Mouse (Mus musculus) urinary bladder, adult 2 months (tissue): Measurements from ENCODE around the gene Rpa2. TPM values are rescaled to one million over a fixed set of nuclear protein-coding genes. Genes with fewer than 3 reads are reported as not detected.
A peak's percentile ranks its signal among the peaks of the same experiment; 100 is the strongest.

ENCODE experiments used
- DNase-seq: peaks from one replicate; pipeline ENCODE4 v3.0.0; 2022; ENCODE audit warnings: low spot score
- polyA plus RNA-seq: library from polyadenylated mRNA; depleted of rRNA; stranded (reverse); fragments of >200 nt; gene quantifications from 2 replicates; pipeline ENCODE4 v1.2.3, GENCODE M21; 2012; rRNA removed

The Rpa2 gene
- polyA plus RNA-seq, 1 experiment, result 16.8 TPM

GRCm38 (mm10) chr4:132803876-132804275 is 35.7 kb downstream of the Rpa2 start:
- DNase-seq, result no peak

DNA sequence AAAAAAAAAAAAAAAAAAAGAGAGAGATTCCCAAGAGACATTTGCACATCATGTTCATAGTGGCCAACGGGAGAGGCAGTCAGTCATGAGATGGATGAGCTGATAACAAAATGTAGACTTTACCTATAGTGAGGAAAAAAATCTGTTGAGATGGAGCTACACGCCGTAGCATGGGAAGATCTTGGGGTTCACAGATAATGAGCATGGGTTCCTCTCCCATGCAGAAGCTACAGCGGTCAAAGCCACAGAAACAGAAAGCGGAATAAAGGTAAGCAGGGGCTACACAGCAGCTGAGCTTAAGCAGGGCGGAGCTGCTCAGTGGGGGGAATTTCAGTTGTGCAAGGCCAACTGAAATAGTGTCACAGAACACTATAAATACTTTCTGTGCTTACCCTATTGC is 36.2 kb downstream of the Rpa2 start:
- DNase-seq, result no peak

- no peak for DNase-seq
Measured at GRCm38 (mm10) chr4:132805146-132805545, 37.0 kb downstream of the Rpa2 start.

GRCm38 (mm10) chr4:132805599-132806197 is 37.6 kb downstream of the Rpa2 start:
- DNase-seq, result no peak

GRCm38 (mm10) chr4:132806620-132807191 is 38.6 kb downstream of the Rpa2 start:
- DNase-seq, result no peak

GRCm38 (mm10) chr4:132807771-132808641 is 39.9 kb downstream of the Rpa2 start:
- DNase-seq, result no peak

DNA sequence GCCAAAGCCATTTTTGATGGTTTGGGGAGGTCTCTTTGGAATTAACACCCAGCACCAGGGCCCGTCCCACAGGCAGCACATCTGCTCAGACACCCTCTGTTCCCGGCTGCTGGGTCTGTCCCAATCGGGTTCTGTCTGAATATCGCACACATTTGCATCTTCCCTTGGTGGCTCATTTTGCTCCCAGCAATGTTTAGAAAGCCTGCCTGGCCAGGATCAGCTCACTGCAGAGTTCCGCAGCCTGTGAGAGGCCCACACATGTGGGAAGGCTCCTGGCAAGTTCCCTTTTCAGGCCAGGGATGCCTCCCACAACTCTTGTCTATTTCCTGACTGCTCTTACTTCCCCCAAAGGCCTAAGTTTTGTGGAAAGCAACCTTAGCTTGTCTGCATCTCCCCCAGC is 41.5 kb downstream of the Rpa2 start:
- no peak for DNase-seq

- no peak for DNase-seq
Measured at GRCm38 (mm10) chr4:132816404-132816803, 48.3 kb downstream of the Rpa2 start.

DNA sequence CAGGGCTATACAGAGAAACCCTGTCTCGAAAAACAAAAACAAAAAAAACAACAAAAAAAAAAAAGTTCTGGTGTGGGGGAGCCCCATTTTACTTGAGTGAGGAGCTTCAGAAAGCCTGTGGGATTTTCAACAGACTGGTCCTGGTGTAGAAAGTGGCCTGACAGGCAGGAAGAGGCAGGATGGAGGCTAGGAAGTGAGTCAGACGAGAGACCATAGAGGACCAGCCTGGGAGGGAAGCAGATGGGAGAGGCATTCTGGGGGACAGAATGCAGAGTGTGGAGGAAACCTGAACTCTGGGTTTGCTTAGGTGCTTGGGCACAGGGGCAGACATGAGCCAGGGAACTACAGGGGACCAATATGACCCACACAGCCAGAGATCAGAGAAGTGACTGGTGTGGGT is 48.7 kb downstream of the Rpa2 start:
- DNase-seq, result no peak

DNA sequence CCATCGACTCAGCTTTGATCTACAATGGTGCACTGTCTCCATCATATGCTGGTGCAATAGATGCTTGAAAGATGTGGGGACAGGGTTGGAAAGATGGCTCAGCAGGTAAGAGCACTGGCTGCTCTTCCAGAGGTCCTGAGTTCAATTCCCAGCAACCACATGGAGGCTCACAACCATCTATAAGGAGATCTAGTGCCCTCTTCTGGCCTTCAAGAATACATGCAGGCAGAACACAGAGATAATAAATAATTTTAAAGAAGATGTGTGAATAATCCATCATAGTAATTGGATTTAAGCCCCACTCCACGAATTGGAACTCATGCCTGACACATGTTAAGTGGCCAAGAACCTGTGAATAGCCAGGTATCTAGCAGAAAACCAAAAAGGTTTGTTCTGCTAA is 50.3 kb downstream of the Rpa2 start:
- DNase-seq, result no peak

DNA sequence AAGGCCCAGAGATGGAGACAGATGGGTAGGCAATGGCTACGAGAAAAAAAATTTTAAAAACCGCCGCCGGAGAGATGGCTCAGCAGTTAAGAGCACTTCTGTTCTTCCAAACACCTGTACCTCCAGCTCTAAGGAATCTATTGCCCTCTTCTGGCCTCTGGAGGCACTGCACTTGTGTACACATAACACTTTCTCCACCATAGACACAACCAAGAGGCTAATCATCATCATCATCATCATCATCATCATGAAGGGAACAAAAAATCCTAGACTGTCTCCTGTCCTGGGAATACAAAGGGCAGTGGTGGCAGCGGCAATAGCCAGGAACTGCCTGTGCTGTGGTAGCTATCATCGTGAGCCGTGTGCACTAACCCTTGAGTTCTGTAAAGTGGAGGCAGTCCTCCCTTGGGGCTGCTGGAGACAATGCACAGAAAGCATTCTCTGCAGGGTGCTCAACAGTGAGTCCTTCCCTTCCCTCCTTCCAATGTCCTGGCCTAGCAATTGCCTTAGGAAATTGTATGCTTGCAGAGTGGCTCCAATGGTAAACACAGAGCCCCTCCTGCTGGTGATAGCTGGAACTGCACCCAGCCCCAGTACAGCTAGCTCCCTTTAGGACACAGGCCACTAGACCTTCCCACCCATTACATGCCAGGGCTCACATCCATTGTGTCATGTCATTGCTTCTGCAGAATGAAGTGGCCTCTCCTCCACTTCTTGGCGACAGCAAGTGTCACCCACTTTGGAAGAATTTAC is 55.7 kb downstream of the Rpa2 start:
- peak; percentile 27 for DNase-seq

Other genes starting within 250 kb of the Rpa2 start
- gene Atpif1, start 234.7 kb upstream of the Rpa2 start, polyA plus RNA-seq, result 367 and 421 TPM in 2 replicates
- gene Dnajc8, start 232.8 kb upstream of the Rpa2 start, polyA plus RNA-seq, result 138 and 139 TPM in 2 replicates
- 10.2 and 11.3 TPM in 2 replicates for gene Ptafr, start 204.3 kb upstream of the Rpa2 start, polyA plus RNA-seq
- 17.3 and 17.6 TPM in 2 replicates for gene Eya3, start 129.3 kb upstream of the Rpa2 start, polyA plus RNA-seq
- 3.9 and 6.0 TPM in 2 replicates for gene Xkr8, start 35.8 kb upstream of the Rpa2 start, polyA plus RNA-seq
- gene Smpdl3b, start 11.1 kb upstream of the Rpa2 start, polyA plus RNA-seq, result 24.0 and 26.4 TPM in 2 replicates
- gene Themis2, start 28.1 kb downstream of the Rpa2 start, polyA plus RNA-seq, result 5.0 and 7.6 TPM in 2 replicates
- gene Ppp1r8, start 74.8 kb downstream of the Rpa2 start, polyA plus RNA-seq, result 39.4 and 46.7 TPM in 2 replicates
- 76.3 and 100.0 TPM in 2 replicates for gene Stx12, start 116.2 kb downstream of the Rpa2 start, polyA plus RNA-seq
- gene Fam76a, start 154.2 kb downstream of the Rpa2 start, polyA plus RNA-seq, result 44.0 and 44.7 TPM in 2 replicates
- gene Fgr, start 205.8 kb downstream of the Rpa2 start, polyA plus RNA-seq, result 1.3 and 1.8 TPM in 2 replicates
- gene Ahdc1, start 242.9 kb downstream of the Rpa2 start, polyA plus RNA-seq, result 5.3 and 13.3 TPM in 2 replicates